Mouse (Mus musculus): ENCODE data around the gene Dstyk.

Dstyk gene

DNA sequence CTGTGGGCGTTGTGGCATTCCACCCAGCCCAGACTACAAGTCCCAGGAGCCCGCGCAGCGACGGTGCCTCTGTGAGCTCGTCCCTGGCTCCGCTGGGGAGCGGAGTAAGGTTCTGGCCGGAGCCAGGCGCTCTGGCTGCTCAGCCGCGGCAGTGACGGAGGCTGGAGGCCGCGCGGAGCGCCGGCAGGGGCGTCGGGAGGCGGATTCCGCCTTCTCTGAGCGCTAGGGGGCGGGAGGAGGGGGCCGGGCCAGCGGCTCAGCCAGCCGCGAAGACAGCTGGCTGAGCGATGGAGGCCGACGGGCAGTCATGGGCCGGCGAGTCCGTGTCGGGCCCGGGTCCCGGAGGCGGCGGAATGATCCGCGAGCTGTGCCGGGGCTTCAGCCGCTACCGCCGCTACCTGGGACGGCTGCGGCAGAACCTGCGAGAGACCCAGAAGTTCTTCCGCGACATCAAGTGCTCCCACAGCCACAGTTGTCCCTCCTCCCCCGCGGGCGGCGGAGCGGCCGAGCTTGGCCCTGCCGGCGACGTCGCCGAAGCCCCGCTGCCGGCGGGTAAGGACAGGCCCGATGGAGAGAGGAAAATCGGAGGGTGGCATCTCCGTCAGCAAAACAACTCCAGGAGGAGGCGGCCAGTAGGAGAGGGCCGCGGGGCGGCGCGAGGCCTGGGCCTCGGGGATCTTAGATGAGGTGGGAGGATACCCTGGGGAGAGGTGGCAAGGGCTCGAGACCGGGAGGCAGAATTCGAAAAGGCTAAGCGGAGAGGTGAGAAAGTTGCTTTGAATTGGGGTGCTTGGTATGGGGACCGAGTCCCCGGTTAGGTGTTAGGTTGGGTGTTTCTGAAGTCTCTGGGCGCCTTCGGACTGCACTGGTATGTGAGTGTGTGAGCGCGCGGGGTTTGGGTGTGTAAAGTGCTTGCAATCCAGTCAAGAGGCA, at the start of gene Dstyk:
Dstyk (plus strand) TSS at position 237 of the 933 bp plus-strand sequence.
- ATAC-seq (ENCODE audit: low TSS enrichment) = peak; percentile 98

DNA sequence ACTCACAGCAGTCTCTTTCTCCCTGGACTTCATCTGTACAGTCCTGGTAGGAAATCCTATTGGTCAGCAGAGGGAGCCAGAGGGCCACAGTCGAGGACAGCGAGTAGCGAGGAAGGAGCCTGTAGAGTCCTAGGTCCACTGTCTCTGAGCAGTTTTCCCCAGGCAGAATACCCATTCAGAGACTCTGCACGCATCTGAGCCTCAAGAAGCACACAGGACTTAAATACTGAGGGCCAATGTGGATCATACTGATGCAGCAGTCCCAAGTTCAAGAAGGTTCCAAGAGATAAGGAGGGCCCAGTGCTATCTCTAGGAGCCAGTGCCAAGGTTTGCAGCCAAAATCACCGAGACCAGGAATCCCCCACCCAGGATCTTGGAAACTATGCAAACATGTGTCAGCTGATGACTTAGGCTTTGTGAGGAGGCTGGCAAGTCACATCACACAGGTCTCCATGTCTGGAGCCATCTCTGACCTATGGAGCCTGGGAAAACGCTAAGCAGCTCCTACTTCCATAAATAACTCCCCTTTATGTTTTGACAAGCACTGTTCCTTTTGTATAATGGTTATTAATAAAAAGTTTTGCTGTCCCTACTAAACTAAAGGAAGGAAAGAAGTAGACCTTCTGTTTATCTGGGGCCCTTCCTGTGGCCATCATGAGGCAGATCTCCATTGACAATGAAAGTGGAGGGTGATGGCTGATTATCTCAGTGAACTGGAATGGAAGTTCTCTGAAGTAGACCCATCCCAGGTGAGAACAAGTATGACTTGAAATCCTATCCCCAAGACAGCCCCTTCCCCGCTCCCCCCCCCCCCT, 49.5 kb upstream of the Dstyk start:
- peak; percentile 75 for ATAC-seq (ENCODE audit: low TSS enrichment)

DNA sequence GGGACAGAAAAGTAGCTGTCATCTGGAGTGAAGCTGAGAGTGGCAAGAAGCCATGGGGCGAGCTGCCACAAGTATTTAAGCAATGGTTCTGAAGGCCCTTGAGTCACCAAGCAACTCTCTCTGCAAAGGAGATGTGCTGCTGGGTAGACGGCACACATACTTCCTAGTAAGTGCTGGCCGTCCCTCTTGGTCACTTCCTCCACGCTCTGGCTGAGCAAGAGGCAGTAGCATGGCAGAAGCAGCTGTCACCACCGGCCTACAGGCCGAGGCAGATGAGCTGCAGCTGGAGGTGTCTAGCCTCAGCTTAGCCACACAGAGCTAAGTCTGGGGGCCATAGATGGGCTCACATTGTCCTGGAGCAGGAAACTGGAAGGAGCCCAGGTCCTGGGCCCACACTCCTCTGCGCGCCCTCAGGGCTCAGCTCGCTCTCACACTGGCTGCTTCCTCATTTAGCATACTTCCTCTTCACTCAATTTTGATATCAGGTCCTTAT, 46.6 kb upstream of the Dstyk start:
- ATAC-seq (ENCODE audit: low TSS enrichment) = no peak

DNA sequence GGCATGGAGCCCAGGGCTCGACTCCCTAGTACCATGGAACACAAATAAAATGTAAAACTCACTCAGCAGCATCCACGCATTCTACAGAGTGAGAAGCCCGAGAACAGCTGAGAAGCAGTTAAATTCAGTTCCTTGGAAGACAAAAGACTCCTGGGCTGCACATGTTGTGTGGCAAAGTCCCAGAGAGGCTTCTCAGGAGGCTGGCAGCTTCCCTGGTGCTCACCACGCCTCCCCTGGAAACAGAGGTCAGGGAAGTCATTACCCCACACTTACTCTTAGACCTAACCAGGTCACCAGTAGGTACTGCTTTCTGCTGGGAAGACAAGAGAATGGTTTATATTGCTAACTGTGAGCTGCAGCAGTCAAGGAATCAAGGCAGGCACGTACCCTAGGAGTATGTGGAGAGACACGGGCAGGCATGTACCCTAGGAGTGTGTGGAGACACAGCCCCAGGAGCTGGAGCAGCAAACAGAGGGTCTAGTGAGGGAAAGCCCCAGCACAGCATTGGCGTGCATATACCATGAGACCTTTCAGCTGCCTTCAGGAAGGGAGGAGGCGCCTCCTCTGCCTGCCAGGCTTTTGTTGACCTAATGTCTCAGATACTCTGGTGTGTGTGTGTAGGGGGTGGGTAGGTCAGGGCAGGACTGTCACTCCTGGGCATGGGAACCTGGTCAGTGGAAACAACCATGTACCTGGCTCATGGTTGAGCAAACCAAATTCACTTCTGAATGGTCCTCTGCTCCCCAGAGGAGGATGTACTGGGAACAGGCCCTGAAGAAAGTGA, 45.9 kb upstream of the Dstyk start:
- ATAC-seq (ENCODE audit: low TSS enrichment) = no peak

DNA sequence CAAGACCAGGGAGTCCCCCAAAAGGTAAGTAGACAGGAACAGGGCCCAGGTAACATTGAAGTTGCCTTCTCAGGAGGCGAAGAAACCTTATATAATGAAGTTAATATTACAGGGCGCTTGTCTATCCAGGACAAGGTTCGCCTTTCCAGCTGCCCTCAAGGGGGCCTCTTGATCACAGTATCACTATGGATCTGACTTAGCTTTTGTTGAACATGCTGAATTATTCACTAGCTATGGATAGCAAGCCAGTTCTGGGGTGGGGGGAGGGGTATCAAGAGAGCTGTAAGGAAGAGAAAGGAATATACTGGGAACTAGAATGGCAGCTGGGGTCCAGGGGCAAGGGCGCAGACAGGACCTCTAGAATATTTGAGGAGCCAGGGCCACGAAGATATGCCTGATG, 45.0 kb upstream of the Dstyk start:
- no peak for ATAC-seq (ENCODE audit: low TSS enrichment)

DNA sequence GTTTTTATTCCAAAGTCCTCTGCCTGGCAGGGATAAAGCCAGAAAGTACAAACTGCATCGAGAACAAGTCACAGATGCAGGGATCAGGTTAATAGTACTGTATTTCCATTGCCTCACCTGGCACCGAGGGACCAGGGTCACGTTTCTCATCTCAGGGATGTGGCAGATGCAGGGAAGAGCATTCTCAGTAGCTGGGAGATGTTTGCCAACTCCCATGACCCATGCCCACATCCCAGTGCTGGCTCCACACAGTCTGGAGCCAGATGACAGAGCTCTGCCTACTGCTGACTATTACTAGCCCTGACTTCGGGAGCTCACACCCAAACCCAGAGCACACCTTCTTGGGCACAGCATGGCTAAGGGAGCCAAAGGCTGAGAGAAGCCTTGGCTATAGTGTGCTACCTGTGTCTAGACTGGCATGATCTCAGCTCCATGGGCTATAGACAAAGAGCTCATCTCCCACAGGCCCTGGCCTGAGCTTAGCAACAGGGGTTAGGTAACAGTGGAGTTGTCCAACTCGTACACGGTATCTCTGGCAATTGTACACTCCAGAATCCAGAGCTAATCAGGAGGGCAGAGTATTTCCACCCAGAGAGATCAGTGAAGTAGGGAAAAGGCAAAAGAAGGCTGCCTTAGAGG, 44.3 kb upstream of the Dstyk start:
- no peak for ATAC-seq (ENCODE audit: low TSS enrichment)

DNA sequence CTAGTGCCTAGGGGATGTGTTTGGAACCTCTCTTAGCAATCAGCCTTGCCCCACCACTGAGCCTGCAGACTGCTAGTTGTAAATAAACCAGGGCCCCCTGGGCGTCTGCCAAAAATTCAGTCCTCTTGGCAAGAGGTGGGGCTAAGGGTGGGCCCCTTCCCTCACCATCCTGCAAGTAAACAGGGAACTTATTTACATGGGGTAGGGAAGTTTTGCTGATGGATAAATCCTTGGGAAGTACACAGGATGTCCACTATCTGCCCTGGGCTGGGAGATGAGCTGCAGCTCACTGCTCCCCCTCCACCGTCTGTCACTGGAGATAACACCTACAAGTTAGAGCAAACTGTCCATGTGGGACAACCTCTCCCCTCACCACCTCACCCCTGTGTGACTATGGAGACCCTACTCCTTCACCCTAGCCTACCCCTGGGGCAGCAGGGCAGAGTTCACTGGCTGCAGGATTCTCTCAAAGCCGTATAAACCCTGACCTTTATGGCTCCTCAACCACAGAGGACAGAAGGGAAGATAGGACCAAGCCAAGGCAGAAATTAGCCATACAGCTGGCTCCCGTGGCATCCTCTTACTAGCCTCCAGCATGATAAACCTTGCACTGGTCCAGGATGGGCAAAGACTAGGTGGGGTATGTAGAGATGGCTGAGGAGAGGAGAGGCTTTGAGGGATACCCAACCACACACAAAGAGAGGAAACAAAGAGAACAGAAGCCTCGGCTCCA, 43.0 kb upstream of the Dstyk start:
- no peak for ATAC-seq (ENCODE audit: low TSS enrichment)

DNA sequence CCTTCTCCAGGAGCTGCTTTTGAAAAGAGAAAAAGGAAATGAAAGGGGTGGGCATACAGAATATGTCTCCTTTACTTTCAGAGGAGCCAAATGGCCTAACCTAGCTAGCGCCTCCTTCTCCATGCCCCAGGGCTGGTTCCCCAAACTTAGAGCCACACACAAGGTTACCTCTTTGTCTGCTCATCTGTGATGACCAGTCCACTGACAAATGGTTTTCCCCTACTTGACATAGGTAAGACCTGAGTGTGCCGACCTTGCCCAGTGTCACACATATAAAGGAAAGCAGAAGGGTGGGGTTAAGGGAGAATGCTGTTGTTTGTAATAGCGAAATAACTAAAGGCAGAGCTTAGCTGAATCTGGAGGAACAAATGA, 42.5 kb upstream of the Dstyk start:
- no peak for ATAC-seq (ENCODE audit: low TSS enrichment)

DNA sequence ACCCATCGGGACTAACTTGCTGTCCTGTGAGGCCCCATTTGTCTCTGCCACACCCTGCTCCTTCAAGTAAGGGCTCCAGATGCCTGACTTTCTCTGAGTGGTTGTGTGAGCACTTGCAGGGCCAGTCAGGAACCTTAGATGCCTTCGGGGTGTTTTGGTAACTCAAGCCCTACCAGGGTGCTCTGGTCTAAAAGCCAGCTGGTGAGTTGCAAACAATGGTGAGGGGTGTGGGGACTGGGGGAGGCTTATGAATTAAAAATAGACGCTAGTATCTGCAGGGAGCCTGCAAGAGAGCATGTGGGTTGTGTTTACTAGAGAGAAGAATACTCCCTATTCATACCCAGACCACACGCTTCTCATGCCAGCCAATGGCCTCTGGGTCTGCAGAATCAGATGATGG, 42.1 kb upstream of the Dstyk start:
- ATAC-seq (ENCODE audit: low TSS enrichment) = peak; percentile 29; the same call in 1 of the 2 replicates

DNA sequence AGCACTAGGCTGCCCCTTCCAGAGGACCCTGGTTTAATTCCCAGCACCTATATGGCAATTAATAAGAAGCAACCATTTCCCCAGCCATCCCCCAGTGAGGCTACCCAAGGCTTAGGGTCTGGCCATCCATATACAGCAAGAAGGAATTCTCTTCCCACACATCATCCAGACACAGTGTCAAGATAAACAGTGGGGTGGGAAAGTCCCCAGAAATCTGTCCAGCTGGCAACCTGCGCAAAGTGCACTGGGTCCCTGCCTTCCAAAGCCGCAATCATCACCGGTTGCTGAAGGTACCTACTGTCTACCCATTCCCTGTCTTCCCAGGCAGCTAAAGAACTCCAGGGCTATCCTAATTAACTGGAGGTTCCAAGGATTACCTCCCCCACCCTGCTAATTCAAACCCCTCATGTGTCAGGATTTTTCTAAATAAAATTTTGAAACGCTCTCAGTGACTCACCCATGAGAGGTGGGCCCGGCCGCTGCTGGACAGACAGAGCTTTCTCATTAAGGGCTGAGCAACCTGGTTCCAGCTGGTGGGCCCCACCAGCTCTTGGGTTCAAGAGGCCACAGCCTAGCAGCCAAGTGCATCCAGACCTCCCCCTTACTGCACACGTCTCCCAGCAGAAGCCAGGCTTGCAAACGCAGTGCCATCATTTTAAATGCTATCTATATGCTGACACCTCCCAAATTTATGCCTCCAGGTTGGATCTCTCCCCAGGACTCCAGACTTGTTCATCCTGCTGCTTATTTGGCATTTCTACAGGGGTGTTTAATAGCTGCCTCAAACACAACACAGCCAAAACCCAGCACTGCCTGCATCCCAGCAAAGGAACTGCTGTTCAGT, 40.9 kb upstream of the Dstyk start:
- ATAC-seq (ENCODE audit: low TSS enrichment) = peak; percentile 56

DNA sequence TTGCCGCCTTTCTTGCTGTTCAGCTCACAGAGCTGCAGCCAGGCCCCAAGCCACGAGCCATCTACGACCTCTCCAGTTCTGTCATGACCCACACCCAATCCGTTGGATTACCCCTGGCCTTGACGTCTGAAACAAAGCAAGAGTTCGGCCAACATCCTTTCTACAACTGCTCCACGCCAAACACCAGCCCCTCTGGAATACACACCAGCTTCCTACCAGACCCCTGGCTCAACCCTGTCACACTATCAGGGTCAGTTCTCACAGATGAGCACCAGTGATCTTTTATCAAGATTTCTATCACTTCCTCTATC, 40.3 kb upstream of the Dstyk start:
- no peak for ATAC-seq (ENCODE audit: low TSS enrichment)

DNA sequence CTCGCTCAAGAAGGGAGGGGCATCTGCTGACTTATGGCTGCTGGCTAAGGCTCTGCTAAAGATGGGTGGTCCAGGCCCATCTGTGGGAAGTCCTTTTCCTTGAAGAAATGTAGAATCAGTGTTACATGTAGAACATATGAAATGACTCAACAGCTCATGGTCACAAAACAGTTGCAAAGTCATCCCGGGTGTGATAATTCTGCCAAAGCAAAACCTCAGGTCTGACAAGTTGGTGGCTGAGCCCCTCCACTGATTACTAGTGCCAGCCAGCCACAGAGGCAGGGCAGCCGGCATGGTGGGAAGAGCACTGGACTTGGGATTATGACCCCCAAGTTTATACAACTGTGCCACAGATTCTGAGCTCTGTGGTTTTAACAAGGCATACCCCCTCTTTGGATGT, 39.5 kb upstream of the Dstyk start:
- ATAC-seq (ENCODE audit: low TSS enrichment) = no peak

DNA sequence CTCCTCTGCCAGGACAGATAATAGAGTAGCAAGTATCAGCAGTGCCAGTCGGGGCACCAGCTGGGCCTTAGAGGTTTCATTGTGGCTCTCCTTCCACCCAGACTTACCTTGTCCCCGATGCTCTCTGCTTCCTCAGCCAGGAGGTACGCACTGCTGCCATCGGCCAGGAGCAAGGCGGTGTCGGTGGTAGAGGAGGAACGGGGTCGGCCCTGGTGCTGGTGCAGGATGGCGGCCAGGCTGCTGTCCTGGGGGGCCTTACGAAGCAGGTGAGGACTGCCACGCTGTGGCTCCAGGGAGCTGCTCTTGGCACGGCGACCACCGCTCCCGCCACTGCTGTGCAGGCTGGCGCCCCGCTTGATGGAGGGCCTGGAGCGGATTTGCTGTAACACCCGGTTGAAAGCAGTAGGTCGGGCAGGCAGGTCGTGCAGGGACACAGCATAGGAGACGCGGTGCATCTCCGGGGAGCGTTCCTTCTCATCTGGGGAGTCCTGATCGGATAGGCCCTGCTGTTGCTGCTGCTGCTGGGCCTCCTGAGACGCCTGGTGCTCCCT, 36.7 kb upstream of the Dstyk start:
- ATAC-seq (ENCODE audit: low TSS enrichment) = no peak

DNA sequence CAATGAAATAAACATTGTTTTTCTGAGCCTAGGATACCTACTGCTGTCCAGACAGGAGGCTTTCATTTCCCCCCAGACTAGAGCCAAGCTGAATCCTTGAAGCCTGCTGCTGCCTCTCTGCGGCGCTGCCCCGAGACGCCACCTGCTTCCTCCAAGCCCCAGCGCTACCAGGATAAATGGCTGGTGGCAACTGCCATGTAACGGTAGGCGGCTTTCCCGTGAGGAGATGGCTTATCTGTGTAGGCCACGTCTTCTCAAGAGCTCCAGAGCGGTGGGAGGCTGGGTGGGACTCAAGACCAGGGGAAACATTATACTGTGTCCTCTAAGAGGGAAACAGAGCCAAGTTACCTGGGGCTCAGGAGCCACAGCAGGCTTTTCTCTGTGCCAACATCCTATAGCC, 35.4 kb upstream of the Dstyk start:
- no peak for ATAC-seq (ENCODE audit: low TSS enrichment)

DNA sequence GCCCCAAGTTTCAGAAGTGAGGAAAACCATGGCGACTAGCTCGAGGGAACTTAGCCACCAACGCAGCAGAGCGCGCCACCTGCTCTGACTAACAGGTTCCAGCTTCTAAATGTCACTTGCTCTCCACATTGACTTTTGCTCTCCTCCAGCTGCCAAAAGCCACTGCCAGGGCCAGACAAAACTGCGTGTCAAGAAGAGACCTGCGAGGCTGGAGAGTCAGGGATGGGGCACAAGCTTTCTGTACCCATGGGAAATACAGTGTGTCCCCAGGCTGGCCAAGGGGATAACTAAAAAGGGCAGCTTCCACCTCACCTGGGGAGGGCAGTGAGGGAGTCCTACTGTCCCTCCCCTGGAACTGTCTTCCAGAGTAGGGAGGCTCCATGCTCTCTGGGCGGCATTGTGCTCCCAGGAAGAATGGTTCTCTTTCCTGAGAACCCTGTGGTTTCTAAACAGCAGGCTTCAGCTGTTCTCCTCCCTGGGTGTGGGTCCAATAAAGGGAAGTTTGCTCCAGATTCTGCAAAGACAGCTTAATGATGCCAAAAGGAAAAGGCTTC, 33.3 kb upstream of the Dstyk start:
- no peak; the same call in 1 of the 2 replicates for ATAC-seq (ENCODE audit: low TSS enrichment)

DNA sequence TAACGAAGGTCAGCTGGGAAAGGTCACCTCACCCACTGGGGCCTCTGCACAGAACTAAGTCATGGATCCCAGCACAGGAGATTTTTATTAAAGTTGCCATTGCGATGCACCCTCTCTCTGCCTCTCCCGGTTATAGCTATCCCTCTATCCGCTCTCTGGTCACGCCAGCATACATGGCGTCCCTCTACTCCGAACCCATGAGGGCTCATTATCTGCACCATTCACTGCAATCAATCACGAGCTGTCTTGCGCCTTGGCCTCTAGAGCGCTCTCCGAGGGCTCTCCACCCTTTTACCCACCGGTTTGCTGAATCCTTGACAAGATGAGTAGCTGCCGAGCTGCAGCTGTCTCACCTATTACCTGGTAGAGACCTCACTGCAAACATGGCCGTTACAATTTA, 32.1 kb upstream of the Dstyk start:
- no peak for ATAC-seq (ENCODE audit: low TSS enrichment)

DNA sequence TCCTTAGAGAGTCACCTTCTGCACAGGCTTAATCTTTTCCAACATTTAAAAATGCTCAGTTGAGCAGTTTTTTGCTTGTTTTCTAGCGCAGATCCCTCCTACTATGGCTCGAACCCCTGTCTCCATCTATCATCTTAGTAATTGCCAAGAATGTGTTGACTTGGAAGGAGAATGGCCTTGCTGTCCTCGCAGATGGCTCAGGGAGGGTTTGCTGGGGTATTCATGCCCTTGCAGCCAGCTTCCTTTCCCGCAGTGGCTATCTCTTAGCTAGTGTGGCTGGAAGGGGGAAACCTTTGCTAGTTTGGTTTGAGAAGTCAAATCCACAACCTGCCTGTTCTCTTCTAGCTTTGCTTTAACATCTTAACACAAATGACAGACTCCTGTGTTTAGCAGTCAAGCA, 31.6 kb upstream of the Dstyk start:
- ATAC-seq (ENCODE audit: low TSS enrichment) = no peak

DNA sequence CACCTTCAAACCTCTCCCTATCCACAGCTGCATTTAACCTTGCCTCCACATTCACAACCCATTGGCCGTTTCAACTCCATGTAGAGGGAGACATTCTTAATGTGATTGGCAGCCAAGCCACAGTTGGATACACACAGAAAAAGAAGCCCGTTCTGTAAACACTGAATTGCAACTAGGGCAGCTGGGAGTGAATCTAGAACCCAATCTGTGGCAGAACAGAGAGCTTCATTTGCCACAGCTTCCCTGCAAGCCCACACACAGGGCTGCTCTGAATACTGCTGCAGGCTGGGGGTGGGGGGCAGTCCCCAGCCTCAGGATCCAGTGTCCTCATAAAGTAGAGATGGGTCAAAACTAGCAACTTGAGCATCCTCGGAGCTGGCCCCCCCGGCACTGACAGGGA, 31.1 kb upstream of the Dstyk start:
- peak; percentile 60 for ATAC-seq (ENCODE audit: low TSS enrichment)

DNA sequence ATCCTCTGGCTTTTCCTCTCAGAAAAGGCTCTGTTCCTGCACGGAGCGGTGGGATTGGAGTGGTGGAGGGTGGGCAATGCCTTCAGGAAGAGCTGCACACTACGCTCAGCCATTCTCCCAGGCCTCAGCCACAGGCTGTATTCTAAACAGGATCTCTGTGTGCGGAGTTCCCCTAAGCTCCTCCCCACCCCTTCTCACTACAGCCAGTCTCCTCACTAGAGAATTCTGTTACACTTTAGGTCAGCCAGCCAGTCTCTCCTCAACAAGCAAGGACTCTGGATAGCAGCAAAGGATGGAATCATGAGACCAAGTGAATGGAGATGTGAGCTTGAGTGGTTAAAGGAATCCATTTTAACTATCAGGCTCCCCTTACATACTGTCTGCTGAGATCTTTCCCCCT, 29.4 kb upstream of the Dstyk start:
- 0 out of 2 replicates have a peak, but pooled peaks have one; percentile 17 for ATAC-seq (ENCODE audit: low TSS enrichment)

All from frontal cortex, adult (tissue).